10 mouse cellular contexts compared by ENCODE assay signal in the genomic region with DNA sequence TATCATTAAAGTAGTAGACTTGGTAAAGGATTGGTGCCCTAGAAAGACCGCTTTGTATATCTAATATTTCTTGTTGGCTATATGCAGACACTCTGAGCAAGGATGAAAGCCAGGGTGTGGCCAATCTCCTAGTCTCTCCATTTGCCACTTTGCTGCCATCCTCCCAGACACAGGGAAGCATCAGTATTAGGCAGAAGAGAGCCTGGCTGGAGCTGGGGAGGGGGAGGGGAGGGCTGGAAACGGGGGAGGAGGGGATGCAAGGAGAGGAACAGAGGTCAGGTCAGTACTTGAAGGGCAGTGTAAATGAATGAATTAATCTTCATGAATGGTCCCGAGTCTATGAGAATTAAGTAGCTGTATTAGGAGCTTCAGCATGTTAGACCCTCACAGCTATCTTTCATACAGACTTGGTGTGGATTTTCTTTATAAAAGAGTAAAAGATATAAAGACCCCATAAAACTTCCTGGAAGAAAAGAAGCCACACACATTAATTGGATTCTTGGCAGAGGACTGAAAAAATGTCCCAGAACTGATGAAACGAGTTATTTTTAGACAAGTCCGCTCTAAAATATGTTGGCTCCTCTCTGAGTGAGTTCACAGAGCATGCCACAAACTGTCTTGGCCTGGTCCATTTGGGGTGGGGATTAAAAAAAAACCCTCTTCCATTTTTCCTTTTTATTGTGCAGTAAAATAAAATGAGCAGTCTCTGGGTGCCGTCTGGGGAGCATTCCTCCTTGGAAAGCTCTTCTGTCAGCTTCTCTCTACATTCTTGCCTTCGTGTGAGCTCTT. TPM values are rescaled to one million over a fixed set of nuclear protein-coding genes. Genes with fewer than 3 reads are reported as not detected.
DNase-seq lines count a peak whose midpoint lies in the region; ATAC-seq and TF ChIP-seq lines count a peak whose summit lies in the region.
"Had no signal": no experiment of that assay in that cellular context is flagged by ENCODE, and none has a peak within 500 bp of the region (broad histone marks: within the 10 kb centered on the region; RNA-seq: fewer than 3 reads in every experiment).

No protein-coding gene starts in this region.

- H3K4me2 ChIP-seq in heart, embryonic 11.5 days = no peak overlapping the region
- no peak overlapping the region for H3K4me2 ChIP-seq in intestine, postnatal 0 days (replicated peaks; ENCODE audit: low read depth)
- H3K4me2 ChIP-seq in stomach, postnatal 0 days (replicated peaks; ENCODE audit: low read depth) = no peak overlapping the region
- H3K4me2 ChIP-seq in forebrain, embryonic 15.5 days (replicated peaks) = no peak overlapping the region
- H3K4me2 ChIP-seq: hindbrain, embryonic 13.5 days had no signal

- no peak overlapping the region for H3K9ac ChIP-seq in heart, embryonic 11.5 days (ENCODE audit: low read depth, low read length)
- H3K9ac ChIP-seq in intestine, postnatal 0 days (ENCODE audit: low read depth, low read length) = no peak overlapping the region
- no peak overlapping the region for H3K9ac ChIP-seq in stomach, postnatal 0 days (ENCODE audit: low read length)
- no peak overlapping the region for H3K9ac ChIP-seq in forebrain, embryonic 15.5 days (replicated peaks)
- H3K9ac ChIP-seq: hindbrain, embryonic 13.5 days had no signal

- TF ChIP-seq POLR2A in spleen, adult 2 months (IDR thresholded peaks at IDR 0.05; ENCODE audit: low read depth, low read length) = no peak

- no peaks in the 10 kb centered on the region for H3K27me3 ChIP-seq in heart, embryonic 11.5 days (ENCODE audit: control insufficient read depth, insufficient read depth, low read length)
- no peaks in the 10 kb centered on the region for H3K27me3 ChIP-seq in spleen, adult 2 months (ENCODE audit: control insufficient read depth, insufficient read depth, low read length)
- H3K27me3 ChIP-seq in intestine, postnatal 0 days (replicated peaks; ENCODE audit: control insufficient read depth, insufficient read depth, low read length) = no peaks in the 10 kb centered on the region
- no peaks in the 10 kb centered on the region for H3K27me3 ChIP-seq in stomach, postnatal 0 days (ENCODE audit: control insufficient read depth, insufficient read depth, low read length)
- no peaks in the 10 kb centered on the region for H3K27me3 ChIP-seq in forebrain, embryonic 15.5 days
- H3K27me3 ChIP-seq: hindbrain, embryonic 13.5 days had no signal

- no peak for ATAC-seq in heart, embryonic 11.5 days (replicated peaks; ENCODE audit: insufficient number of reproducible peaks, low FRiP score, low TSS enrichment)
- ATAC-seq in intestine, postnatal 0 days = no peak
- peak; percentile 47; the same call in 1 of the 2 replicates for ATAC-seq in stomach, postnatal 0 days (ENCODE audit: low FRiP score, low TSS enrichment)
- no peak for ATAC-seq in forebrain, embryonic 15.5 days (replicated peaks)

- H3K4me3 ChIP-seq in heart, embryonic 11.5 days (ENCODE audit: low read depth, low read length) = no peak overlapping the region
- H3K4me3 ChIP-seq in spleen, adult 2 months (ENCODE audit: extremely low read depth, insufficient read depth, insufficient read length) = no peak overlapping the region
- H3K4me3 ChIP-seq in intestine, postnatal 0 days (ENCODE audit: low read depth, low read length) = no peak overlapping the region
- no peak overlapping the region for H3K4me3 ChIP-seq in stomach, postnatal 0 days (ENCODE audit: low read depth, low read length)
- H3K4me3 ChIP-seq in forebrain, embryonic 15.5 days = no peak overlapping the region
- H3K4me3 ChIP-seq: hindbrain, embryonic 13.5 days had no signal

- no peaks in the 10 kb centered on the region for H3K36me3 ChIP-seq in heart, embryonic 11.5 days (ENCODE audit: control insufficient read depth, insufficient read depth, low read length)
- H3K36me3 ChIP-seq in spleen, adult 2 months (ENCODE audit: control insufficient read depth, insufficient read depth, low read length) = no peaks in the 10 kb centered on the region; the same call in 1 of the 2 replicates
- H3K36me3 ChIP-seq in intestine, postnatal 0 days (ENCODE audit: control insufficient read depth, insufficient read depth) = no peaks in the 10 kb centered on the region
- no peaks in the 10 kb centered on the region for H3K36me3 ChIP-seq in stomach, postnatal 0 days (ENCODE audit: control insufficient read depth, insufficient read depth, low read length)
- no peaks in the 10 kb centered on the region for H3K36me3 ChIP-seq in forebrain, embryonic 15.5 days
- H3K36me3 ChIP-seq: hindbrain, embryonic 13.5 days had no signal

- no peaks in the 10 kb centered on the region for H3K9me3 ChIP-seq in heart, embryonic 11.5 days (replicated peaks; ENCODE audit: control insufficient read depth, low read length)
- no peaks in the 10 kb centered on the region for H3K9me3 ChIP-seq in intestine, postnatal 0 days (ENCODE audit: control insufficient read depth)
- no peaks in the 10 kb centered on the region for H3K9me3 ChIP-seq in stomach, postnatal 0 days (ENCODE audit: control insufficient read depth, low read length)
- no peaks in the 10 kb centered on the region for H3K9me3 ChIP-seq in forebrain, embryonic 15.5 days
- H3K9me3 ChIP-seq: hindbrain, embryonic 13.5 days had no signal

- WGBS in heart, embryonic 11.5 days (ENCODE audit: insufficient replicate concordance) = 36% methylated on average over 7 of the region's 7 CpGs
- WGBS in spleen, adult 2 months = 84% methylated on average over 7 of the region's 7 CpGs
- WGBS in intestine, postnatal 0 days = 48% methylated on average over 7 of the region's 7 CpGs
- WGBS in stomach, postnatal 0 days = 26% methylated on average over 7 of the region's 7 CpGs
- 52% methylated on average over 7 of the region's 7 CpGs for WGBS in forebrain, embryonic 15.5 days

- H3K27ac ChIP-seq in heart, embryonic 11.5 days (ENCODE audit: low read depth, low read length) = no peak overlapping the region
- 0 out of 2 replicates have a peak overlapping the region, but pooled peaks have one; percentile 29 for H3K27ac ChIP-seq in spleen, adult 2 months (ENCODE audit: insufficient read depth, low read length)
- peak overlapping the region; percentile 54 for H3K27ac ChIP-seq in intestine, postnatal 0 days (ENCODE audit: low read depth, low read length)
- peak overlapping the region; percentile 45; the same call in 1 of the 2 replicates for H3K27ac ChIP-seq in stomach, postnatal 0 days (replicated peaks)
- H3K27ac ChIP-seq in forebrain, embryonic 15.5 days (replicated peaks) = no peak overlapping the region
- H3K27ac ChIP-seq: hindbrain, embryonic 13.5 days had no signal

- no peak for TF ChIP-seq CTCF in spleen, adult 2 months (IDR thresholded peaks at IDR 0.05; ENCODE audit: extremely low read depth, insufficient read depth, insufficient read length, insufficient replicate concordance)
- no peak for TF ChIP-seq CTCF in intestine, postnatal 0 days (IDR thresholded peaks at IDR 0.05; ENCODE audit: low read depth)
- no peak for TF ChIP-seq CTCF in stomach, postnatal 0 days (IDR thresholded peaks at IDR 0.05; ENCODE audit: low read depth)

- H3K4me1 ChIP-seq in heart, embryonic 11.5 days (ENCODE audit: control insufficient read depth, insufficient read depth, low read length) = peaks cover 3% of the 10 kb centered on the region; the same call in 1 of the 2 replicates
- H3K4me1 ChIP-seq in spleen, adult 2 months (ENCODE audit: control insufficient read depth, insufficient read depth, insufficient read length) = peaks cover 8% of the 10 kb centered on the region; the same call in 1 of the 2 replicates
- peaks cover 6% of the 10 kb centered on the region; the same call in 1 of the 2 replicates for H3K4me1 ChIP-seq in intestine, postnatal 0 days (replicated peaks; ENCODE audit: control insufficient read depth, insufficient read depth, low read length)
- H3K4me1 ChIP-seq in stomach, postnatal 0 days (replicated peaks; ENCODE audit: control insufficient read depth, insufficient read depth) = no peaks in the 10 kb centered on the region
- no peaks in the 10 kb centered on the region for H3K4me1 ChIP-seq in forebrain, embryonic 15.5 days
- H3K4me1 ChIP-seq: hindbrain, embryonic 13.5 days had no signal

- peak; percentile 51 to 63 for DNase-seq in heart, adult 18-20 months
- no peak for DNase-seq in spleen, adult 2 months (ENCODE audit: low read depth in 1 of 2, low spot score in 2 of 2)
- no peak for DNase-seq in spleen, postnatal 4 days (ENCODE audit: low spot score in 2 of 2)
- no peak for DNase-seq in stomach, postnatal 0 days (ENCODE audit: low spot score)
- DNase-seq in layer of hippocampus, adult 9-11 months = no peak
- DNase-seq: thymus, postnatal 14 days had no signal

- TF ChIP-seq EP300 in stomach, postnatal 0 days (optimal IDR thresholded peaks at IDR 0.05) = no peak

RNA-seq across cellular contexts. Expression of gene Nedd9, which starts 23.7 kb away (rescaled TPM):
- total RNA-seq in heart, adult 18-20 months (2021) = 10 to 100 TPM; 19.8 to 24.1 TPM
- 19.2 and 22.3 TPM in 2 replicates for polyA plus RNA-seq in heart, embryonic 11.5 days (2014; fragmentation: Nextera tagmentation; extraction: Ambion mirVana)
- polyA plus RNA-seq in spleen, adult 2 months (2012; rRNA removed) = 45.3 and 48.4 TPM in 2 replicates
- 17.6 and 18.9 TPM in 2 replicates for polyA plus RNA-seq in intestine, postnatal 0 days (2015; fragmentation: Nextera tagmentation; extraction: Ambion mirVana)
- 17.1 and 20.3 TPM in 2 replicates for polyA plus RNA-seq in stomach, postnatal 0 days (2015; fragmentation: Nextera tagmentation; extraction: Ambion mirVana)
- 25.4 and 26.5 TPM in 2 replicates for polyA plus RNA-seq in forebrain, embryonic 15.5 days (2015; fragmentation: Nextera tagmentation; extraction: Ambion mirVana)

Comparison
In these comparisons a context has a peak if more than half of its experiments do, and no peak if none do; other contexts are left out.
1. DNase-seq: peak in heart, adult 18-20 months (2 of 2); none in spleen, adult 2 months (0 of 2), spleen, postnatal 4 days (0 of 2), stomach, postnatal 0 days (single experiment) and layer of hippocampus, adult 9-11 months (single experiment).
2. H3K27ac ChIP-seq: peak in spleen, adult 2 months (single experiment), intestine, postnatal 0 days (single experiment) and stomach, postnatal 0 days (single experiment); none in heart, embryonic 11.5 days (single experiment) and forebrain, embryonic 15.5 days (single experiment).